Mouse (Mus musculus) adrenal gland, adult 10 weeks (tissue): ENCODE measurements around the gene Tmem212. TPM values are rescaled to one million over a fixed set of nuclear protein-coding genes. Genes with fewer than 3 reads are reported as not detected.

Experiments used
- polyA plus RNA-seq: library from polyadenylated mRNA; stranded (reverse); fragments of 350-450 nt; fragmentation: Illumina TruSeq; extraction: RNeasy Lipid Tissue Mini Kit (QIAGEN cat#74804); gene quantifications from one replicate; pipeline ENCODE4 v1.2.3, GENCODE M21; 2014; ENCODE audit warnings: low read depth, low replicate concordance

The Tmem212 gene
- polyA plus RNA-seq, result not detected

DNA sequence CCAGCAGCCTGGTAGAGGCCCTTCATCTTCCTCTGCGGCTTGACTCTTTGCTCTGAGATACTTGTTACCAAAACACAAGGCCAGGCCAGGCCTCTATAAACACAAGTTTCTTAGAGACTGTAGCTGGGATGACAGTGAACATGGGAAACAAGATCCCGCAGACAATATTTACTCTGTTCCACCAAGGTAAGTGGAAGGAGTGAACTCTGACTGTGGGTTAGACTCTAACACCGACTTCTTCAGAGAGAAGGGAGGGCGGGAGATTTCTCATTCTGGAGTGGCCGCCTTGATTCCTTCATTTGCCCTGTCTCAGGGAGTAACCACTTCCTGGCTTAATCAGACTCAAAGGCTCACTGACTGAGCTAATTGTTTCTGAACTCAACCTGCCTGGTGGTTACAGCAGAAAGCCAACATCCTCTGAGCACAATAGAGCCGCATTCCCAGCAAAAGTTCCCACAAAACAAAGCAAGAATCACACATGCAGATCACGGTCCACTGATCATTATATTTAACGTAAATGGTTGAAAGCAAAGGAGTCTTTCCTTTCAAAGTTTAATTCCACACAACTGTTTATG lies at the start of gene Tmem212:
Gene Tmem212 (minus strand): TSS at position 51 of the 575 bp plus-strand sequence.

DNA sequence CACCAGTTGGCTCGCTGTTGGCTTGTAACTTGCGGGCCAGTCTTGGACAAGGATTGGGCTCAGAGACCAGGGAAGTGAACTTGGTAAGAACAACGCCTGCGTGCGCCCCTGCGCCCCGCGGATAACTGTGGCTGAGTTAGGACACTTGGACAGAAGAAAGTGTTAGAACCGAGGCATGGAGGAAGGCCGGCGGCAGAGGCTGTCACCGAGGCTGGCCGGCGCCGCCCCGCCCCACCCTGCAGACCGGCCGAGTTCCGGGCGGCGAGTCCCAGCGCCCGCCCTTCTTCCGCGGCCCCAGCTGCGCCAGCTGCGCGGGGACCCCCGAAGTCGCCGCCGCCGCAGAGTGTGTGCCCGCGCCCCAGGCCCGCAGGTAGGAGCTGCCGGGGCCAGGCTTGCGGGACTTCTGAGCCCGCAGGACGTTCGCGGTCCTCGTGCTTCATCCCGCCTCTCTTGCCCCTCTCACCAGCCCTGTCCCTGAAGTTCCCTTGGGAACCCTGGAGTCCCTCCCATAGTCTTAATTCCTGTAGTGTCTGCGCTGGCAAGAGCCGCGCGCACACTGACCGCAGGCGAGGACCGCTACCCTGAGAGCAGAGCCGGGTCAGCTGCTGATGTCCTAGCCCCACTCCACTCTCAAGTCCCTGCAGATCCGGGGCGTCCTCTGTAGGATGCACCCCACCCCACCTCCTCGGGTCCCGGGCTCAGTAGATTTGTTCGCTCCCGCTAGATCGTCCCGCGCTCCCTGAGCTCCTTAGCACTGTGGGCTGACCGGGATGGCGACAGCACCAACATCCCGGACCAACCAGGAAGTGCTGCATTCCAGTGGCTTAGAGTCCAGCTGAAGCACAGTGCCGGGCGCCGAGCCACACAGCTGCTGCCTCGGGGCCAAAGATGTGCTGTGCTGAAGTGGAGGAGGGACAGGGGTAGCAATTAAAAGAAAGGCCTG lies 42.5 kb upstream of the Tmem212 start, which contains the start of gene Pld1:
Gene Pld1 (plus strand): TSS at position 315 of the 943 bp plus-strand sequence.

Other genes with a start within 250 kb of the Tmem212 start
- gene Fndc3b, start 185.1 kb downstream of the Tmem212 start, polyA plus RNA-seq, result 109 TPM
- 9.0 TPM for gene Pld1, start 42.3 kb upstream of the Tmem212 start, polyA plus RNA-seq